In genomic region chr11:5251112-5251511, GRCm38 (mm10) we compare ENCODE assay signal across 27 mouse cellular contexts. TPM values are rescaled to one million over a fixed set of nuclear protein-coding genes. Genes with fewer than 3 reads are reported as not detected.
DNase-seq lines count a peak whose midpoint lies in the region; ATAC-seq and TF ChIP-seq lines count a peak whose summit lies in the region.
"Had no signal": no experiment of that assay in that cellular context is flagged by ENCODE, and none has a peak within 500 bp of the region (broad histone marks: within the 10 kb centered on the region; RNA-seq: fewer than 3 reads in every experiment).

No protein-coding gene starts in this region.

- no peak overlapping the region for H3K4me3 ChIP-seq in kidney, embryonic 15.5 days (replicated peaks)
- H3K4me3 ChIP-seq in embryonic fibroblast, embryonic 13.5 days (ENCODE audit: insufficient read depth, low read length), result no peak overlapping the region
- H3K4me3 ChIP-seq in intestine, embryonic 15.5 days (replicated peaks), result no peak overlapping the region
- H3K4me3 ChIP-seq: erythroblast, embryonic 14.5 days; hindbrain, embryonic 13.5 days; limb, embryonic 12.5 days; liver, embryonic 12.5 days; midbrain, embryonic 12.5 days; neural tube, embryonic 13.5 days had no signal

- no peak for TF ChIP-seq CTCF in embryonic fibroblast, embryonic 13.5 days (IDR thresholded peaks at IDR 0.05; ENCODE audit: borderline replicate concordance, insufficient read depth, low read length)

- H3K27ac ChIP-seq in kidney, embryonic 15.5 days, result peak overlapping the region; percentile 39; the same call in 1 of the 2 replicates
- H3K27ac ChIP-seq in embryonic fibroblast, embryonic 13.5 days (ENCODE audit: insufficient read depth, low read length), result peak overlapping the region; percentile 55
- no peak overlapping the region for H3K27ac ChIP-seq in intestine, embryonic 15.5 days
- H3K27ac ChIP-seq: hindbrain, embryonic 13.5 days; limb, embryonic 12.5 days; liver, embryonic 12.5 days; midbrain, embryonic 12.5 days; neural tube, embryonic 13.5 days had no signal

- H3K36me3 ChIP-seq in kidney, embryonic 15.5 days, result no peaks in the 10 kb centered on the region
- no peaks in the 10 kb centered on the region for H3K36me3 ChIP-seq in intestine, embryonic 15.5 days
- H3K36me3 ChIP-seq: hindbrain, embryonic 13.5 days; limb, embryonic 12.5 days; liver, embryonic 12.5 days; midbrain, embryonic 12.5 days; neural tube, embryonic 13.5 days had no signal

- H3K27me3 ChIP-seq in kidney, embryonic 15.5 days, result no peaks in the 10 kb centered on the region
- H3K27me3 ChIP-seq in intestine, embryonic 15.5 days (replicated peaks), result no peaks in the 10 kb centered on the region
- H3K27me3 ChIP-seq: hindbrain, embryonic 13.5 days; limb, embryonic 12.5 days; liver, embryonic 12.5 days; midbrain, embryonic 12.5 days; neural tube, embryonic 13.5 days had no signal

- DNase-seq in kidney, adult 11 months, result no peak
- DNase-seq in thymus, postnatal 25 days, result peak; percentile 30
- no peak for DNase-seq in thymus, postnatal 10 days (ENCODE audit: low spot score in 2 of 2)
- DNase-seq in frontal cortex, postnatal 36 days (ENCODE audit: low spot score in 2 of 2), result no peak
- DNase-seq in urinary bladder, postnatal 36 days (ENCODE audit: low spot score in 2 of 2), result no peak
- DNase-seq: adrenal gland, adult 2 months; adrenal gland, postnatal 36 days; cerebellum, adult 18-20 months; cerebellum, postnatal 10 days; forebrain, postnatal 0 days; gastrocnemius, postnatal 25 days; heart, postnatal 4 days; kidney, adult 2 months; kidney, postnatal 10 days; layer of hippocampus, postnatal 36 days; liver, postnatal 0 days; lung, postnatal 36 days had no signal

- H3K9me3 ChIP-seq in kidney, embryonic 15.5 days (replicated peaks), result no peaks in the 10 kb centered on the region
- no peaks in the 10 kb centered on the region for H3K9me3 ChIP-seq in intestine, embryonic 15.5 days
- H3K9me3 ChIP-seq: hindbrain, embryonic 13.5 days; limb, embryonic 12.5 days; liver, embryonic 12.5 days; midbrain, embryonic 12.5 days; neural tube, embryonic 13.5 days had no signal

- WGBS in kidney, embryonic 15.5 days, result 43% methylated on average over 6 of the region's 6 CpGs
- 51% methylated on average over 6 of the region's 6 CpGs for WGBS in intestine, embryonic 15.5 days

- H3K4me2 ChIP-seq in kidney, embryonic 15.5 days, result no peak overlapping the region
- H3K4me2 ChIP-seq in intestine, embryonic 15.5 days (replicated peaks), result no peak overlapping the region
- H3K4me2 ChIP-seq: heart, embryonic 11.5 days; hindbrain, embryonic 13.5 days; limb, embryonic 12.5 days; liver, embryonic 12.5 days; midbrain, embryonic 12.5 days; neural tube, embryonic 13.5 days had no signal

- ATAC-seq in kidney, embryonic 15.5 days (replicated peaks; ENCODE audit: low FRiP score), result no peak; the same call in 1 of the 2 replicates
- no peak for ATAC-seq in intestine, embryonic 15.5 days
- ATAC-seq: forebrain, postnatal 0 days; liver, embryonic 12.5 days; liver, postnatal 0 days had no signal

- no peak for TF ChIP-seq POLR2A in embryonic fibroblast, embryonic 13.5 days (IDR thresholded peaks at IDR 0.05; ENCODE audit: low read depth, low read length)

- peaks cover 47% of the 10 kb centered on the region for H3K4me1 ChIP-seq in kidney, embryonic 15.5 days
- peaks cover 19% of the 10 kb centered on the region for H3K4me1 ChIP-seq in embryonic fibroblast, embryonic 13.5 days (ENCODE audit: control insufficient read depth, insufficient read depth, low read length)
- no peaks in the 10 kb centered on the region for H3K4me1 ChIP-seq in intestine, embryonic 15.5 days (replicated peaks)

- H3K9ac ChIP-seq in kidney, embryonic 15.5 days, result no peak overlapping the region
- H3K9ac ChIP-seq in intestine, embryonic 15.5 days, result no peak overlapping the region
- H3K9ac ChIP-seq: forebrain, postnatal 0 days; hindbrain, embryonic 13.5 days; limb, embryonic 12.5 days; liver, embryonic 12.5 days; liver, postnatal 0 days; midbrain, embryonic 12.5 days; neural tube, embryonic 13.5 days had no signal

RNA-seq across cellular contexts. Expression of gene Kremen1, which starts 10.2 kb away (rescaled TPM):
- polyA plus RNA-seq in kidney, embryonic 15.5 days (2015; fragmentation: Nextera tagmentation; extraction: Ambion mirVana), result 21.8 and 22.9 TPM in 2 replicates
- 28.3 and 33.8 TPM in 2 replicates for polyA plus RNA-seq in embryonic fibroblast, embryonic 13.5 days (2011; ENCODE audit: insufficient read length, low read depth, missing spikeins)
- polyA plus RNA-seq in intestine, embryonic 15.5 days (2015; fragmentation: Nextera tagmentation; extraction: Ambion mirVana), result 10.4 and 11.7 TPM in 2 replicates
